Mouse (Mus musculus): ENCODE data around the gene Slc6a17.

GRCm38 (mm10) chr3:107472198-107472597 lies 45.6 kb downstream of the Slc6a17 start:
- peak; percentile 90 for TF ChIP-seq CTCF (IDR thresholded peaks at IDR 0.05; ENCODE audit: low read depth, low read length)
- TF ChIP-seq POLR2A (IDR thresholded peaks at IDR 0.05; ENCODE audit: insufficient read depth, low read length) = no peak
